Mouse (Mus musculus): ENCODE results near the gene Clk3. TPM values are rescaled to one million over a fixed set of nuclear protein-coding genes. Genes with fewer than 3 reads are reported as not detected.

Clk3 gene
- total RNA-seq (2021): 10 to 100 TPM; 36.1 to 45.2 TPM
- long read RNA-seq, experiment 1, transcript Clk3-201 (13 exons, 2,496 nt): major isoform, 16 of 59 reads
- long read RNA-seq, experiment 1, partial matches to known transcripts: 10 of 59 reads
- long read RNA-seq, experiment 1, other reads (novel, unspliced or antisense): 33 of 59 reads
- long read RNA-seq, experiment 2, transcript Clk3-201 (13 exons, 2,496 nt): major isoform, 24 of 64 reads
- long read RNA-seq, experiment 2, partial matches to known transcripts: 10 of 64 reads
- long read RNA-seq, experiment 2, other reads (novel, unspliced or antisense): 30 of 64 reads

DNA sequence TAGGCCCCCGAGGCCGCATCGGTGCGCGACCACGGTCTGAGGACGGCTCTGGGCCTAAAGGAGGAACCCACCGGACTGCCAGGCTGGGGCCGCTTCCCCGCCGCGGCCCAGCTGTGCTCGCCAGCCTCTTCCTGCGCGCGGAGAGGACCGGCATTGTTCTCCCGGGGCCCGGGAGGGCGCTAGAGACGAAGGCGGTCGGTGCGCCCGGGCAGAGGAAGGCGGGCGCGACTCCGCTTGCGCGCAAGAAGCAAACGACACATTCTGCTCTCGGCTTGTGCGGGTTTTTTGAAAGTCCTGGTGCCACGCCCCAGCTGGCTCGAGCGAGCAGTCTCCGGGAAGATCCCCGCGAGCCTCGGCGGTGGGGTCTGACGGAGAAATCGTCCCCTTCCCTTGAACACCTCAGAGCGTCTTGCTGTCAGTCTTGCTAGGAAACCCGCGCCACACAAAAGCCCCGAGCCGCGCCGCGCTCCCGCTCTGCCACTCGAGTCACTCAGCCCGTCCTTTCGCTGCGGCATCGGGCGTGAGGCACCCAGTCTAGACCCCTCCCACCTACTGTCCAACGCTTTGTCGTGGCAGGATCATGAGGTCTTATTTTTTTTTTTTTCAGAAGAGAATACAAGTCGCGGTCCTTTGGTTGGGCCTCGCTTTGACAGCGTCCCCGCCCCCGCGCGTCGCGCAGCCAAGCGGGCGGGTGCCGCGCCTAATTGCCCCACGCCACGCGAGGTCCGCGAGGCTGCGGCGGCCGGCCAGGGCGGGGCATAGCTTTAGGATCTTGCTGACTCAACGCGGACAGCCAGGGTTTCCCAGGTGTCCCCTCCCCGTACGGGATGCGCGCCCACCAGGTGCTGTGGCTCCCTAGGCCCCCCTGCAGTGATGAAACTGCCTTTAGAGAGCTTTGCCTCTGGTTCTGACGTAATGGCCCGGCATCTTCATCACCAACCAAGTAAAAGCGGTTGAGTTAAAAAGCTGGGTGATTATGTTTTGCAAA, at the start of gene Clk3:
Gene Clk3, minus strand, starts transcription at position 497 of the 988 bp plus-strand sequence.
- peak; percentile 75 for DNase-seq (ENCODE audit: low spot score)

DNA sequence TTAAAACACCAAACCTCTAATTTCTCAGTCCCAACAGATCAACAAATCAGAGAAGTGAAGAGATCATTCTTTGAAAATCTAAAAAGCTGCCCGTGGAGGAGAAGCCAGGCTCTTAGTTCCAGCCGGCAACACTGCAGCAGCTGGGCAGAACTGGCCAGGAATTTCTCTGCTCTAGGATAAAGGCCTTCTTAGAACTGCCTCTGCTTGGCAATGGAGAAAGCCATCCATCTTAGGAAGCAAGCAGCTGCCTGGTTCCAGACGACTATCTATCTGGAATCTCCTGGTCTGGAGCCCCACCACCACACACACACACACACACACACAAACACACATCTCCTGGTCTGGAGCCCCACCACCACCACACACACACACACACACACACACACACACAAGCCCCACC, 49.2 kb upstream of the Clk3 start:
- no peak for DNase-seq (ENCODE audit: low spot score)

- DNase-seq (ENCODE audit: low spot score): no peak
These were observed 48.4 kb upstream of the Clk3 start for GRCm38 (mm10) chr9:57814014-57814413.

DNA sequence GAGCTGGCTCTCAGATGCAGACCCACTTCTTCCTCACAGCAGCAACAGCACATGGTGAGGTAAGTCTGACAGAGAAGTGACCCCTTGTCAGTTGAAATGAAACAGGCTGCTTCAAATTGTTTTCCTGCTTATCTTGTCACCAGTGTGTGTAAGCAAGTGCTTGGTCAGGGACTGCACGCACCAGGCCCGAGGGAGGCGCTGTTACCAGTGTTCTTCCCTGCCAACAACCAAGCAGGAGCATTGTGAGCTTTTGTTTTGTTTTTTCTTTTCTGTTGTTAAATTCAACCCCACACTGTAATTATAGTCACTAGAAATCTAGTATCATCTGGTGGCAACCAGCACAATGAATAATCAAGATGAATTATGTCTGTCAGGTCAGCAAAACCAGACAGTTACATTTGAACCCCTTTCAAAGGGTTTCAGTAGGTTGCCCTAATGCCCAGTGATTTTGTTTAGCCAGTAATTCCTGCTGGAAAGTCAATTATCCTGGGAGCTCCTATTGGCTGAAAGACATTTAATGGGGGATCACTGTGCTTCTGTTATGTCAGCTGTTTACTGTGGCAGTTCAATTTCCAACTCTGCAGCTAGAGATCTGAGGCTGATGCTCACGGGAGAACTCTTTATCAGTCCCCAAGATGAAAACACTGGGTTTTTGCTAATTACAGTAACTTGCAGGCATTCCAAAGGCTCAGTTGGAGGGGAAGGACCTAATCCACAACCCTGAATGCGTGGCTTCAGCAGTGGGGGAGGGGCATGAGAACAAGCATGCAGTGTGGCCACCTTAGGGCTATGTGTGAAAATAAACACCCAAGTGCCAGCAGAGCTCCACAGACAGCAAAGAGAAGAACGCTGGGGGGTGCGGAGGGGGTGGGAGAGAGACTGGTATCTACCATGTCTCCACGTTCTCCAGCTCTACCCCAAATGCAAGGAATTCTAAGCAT, 46.4 kb upstream of the Clk3 start:
- no peak for DNase-seq (ENCODE audit: low spot score)

- no peak for DNase-seq (ENCODE audit: low spot score)
These were observed 45.0 kb upstream of the Clk3 start for GRCm38 (mm10) chr9:57810691-57811090.

GRCm38 (mm10) chr9:57808771-57809310, 43.2 kb upstream of the Clk3 start:
- no peak for DNase-seq (ENCODE audit: low spot score)

DNA sequence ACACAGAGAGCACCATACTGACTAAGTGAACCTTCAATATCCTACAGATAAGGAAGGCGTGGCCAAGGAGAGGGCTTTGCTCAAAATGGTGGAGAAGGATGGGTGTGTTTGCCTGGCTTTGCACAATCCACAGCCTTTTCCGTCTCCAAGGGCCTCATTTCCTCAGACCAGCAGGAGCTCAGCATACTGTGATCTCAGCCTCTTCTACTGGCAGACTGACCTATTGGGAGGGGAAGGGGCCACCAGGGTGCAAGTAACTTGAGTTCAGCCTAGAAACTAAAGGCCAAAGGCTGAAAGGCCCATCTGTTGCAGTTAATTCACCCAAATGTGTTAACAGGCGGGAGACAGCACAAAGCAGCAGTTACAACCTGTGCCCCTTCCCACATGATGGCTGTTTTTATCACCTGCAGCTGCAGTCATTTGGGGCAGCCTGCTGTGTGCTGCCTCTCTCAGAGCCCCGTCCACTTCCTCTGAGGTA, 41.6 kb upstream of the Clk3 start:
- DNase-seq (ENCODE audit: low spot score): no peak

DNA sequence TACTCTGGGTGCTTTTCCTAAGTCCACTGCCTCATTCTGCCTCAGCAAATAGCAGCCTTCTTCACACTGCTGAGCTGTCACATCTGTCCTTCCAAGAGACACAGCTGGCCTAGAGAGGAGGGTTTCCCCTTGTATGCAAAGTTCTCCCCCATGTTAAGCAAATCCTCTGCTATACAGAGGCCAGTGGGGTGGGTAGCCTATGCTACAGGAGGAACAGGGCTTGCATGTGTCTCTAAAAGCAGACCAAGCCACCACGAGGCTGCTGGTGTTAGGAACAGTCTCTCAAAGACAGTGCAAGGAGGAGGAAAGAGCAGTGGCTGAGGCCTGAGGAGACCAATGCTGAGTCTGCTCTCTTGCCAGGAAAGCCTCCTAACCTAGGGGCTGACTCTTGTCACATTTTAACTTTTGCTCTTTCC, 40.4 kb upstream of the Clk3 start:
- no peak for DNase-seq (ENCODE audit: low spot score)

DNA sequence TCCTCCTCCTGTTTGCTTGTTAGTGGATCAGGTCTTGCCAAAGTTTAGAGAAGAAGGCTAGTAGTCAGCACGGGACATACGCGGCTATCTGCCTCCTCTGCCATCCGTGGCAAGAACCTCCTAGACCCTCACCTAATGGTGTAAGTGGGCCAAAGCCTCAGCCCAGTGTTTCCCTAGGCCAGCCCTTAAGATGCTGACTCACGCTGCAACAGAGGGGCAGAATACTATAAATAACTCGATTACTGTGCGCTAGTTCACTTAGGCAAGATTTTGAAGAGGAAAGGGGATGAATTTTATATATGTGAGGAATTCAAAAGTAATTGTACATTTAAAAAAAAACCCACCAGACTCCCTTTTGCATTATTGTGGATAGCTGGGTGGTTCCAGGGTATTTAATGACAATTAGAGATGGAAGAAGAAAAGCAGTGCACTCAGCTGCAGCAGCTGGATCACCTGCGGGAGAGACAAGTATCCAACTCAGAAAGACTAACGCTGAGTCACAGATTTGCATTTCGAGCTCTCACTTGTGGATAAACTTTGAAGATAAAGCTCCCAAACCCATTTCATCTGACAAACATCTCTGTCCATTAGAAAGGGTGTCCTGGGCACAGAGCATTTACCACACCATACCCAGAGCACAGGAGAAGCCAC, 39.6 kb upstream of the Clk3 start:
- peak; percentile 9 for DNase-seq (ENCODE audit: low spot score)

DNA sequence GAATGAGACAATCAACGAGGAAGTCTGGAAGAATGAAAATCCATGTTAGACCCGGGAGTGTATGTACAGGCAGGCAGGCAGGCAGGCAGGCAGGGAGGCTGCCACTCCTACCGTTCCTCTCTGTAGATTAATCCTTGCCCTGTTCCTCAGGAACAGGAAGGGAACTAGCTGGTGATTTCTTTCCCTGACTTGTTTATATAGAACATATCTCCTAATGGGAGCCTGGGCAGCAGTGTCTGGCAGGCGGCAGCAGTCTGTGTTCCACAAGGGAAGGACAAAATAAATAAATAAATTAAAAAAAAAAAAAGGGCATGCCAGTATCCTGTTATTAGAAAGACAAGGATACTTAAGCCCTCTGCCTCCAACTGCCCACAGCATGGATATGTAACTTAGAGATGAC, 38.2 kb upstream of the Clk3 start:
- DNase-seq (ENCODE audit: low spot score): no peak

DNA sequence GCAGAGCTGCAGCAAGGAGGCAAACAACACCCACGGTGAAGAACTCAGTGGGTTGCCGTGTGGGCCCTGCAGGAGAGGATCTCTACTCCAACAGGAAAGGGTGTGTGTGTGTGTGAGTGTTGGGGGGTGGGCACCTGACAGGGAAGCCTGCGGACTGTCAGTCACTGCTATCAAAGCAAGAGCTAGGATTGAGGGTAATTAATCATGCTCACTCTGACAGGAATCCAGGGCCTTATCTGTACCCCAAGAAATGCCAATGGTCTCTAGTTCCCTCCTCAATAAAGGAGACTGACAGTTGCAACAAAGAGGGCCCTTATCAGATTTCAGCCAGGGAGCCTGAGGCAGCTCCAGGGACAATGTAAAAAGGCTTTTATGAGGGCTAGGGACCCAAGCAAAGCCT, 37.4 kb upstream of the Clk3 start:
- no peak for DNase-seq (ENCODE audit: low spot score)

DNA sequence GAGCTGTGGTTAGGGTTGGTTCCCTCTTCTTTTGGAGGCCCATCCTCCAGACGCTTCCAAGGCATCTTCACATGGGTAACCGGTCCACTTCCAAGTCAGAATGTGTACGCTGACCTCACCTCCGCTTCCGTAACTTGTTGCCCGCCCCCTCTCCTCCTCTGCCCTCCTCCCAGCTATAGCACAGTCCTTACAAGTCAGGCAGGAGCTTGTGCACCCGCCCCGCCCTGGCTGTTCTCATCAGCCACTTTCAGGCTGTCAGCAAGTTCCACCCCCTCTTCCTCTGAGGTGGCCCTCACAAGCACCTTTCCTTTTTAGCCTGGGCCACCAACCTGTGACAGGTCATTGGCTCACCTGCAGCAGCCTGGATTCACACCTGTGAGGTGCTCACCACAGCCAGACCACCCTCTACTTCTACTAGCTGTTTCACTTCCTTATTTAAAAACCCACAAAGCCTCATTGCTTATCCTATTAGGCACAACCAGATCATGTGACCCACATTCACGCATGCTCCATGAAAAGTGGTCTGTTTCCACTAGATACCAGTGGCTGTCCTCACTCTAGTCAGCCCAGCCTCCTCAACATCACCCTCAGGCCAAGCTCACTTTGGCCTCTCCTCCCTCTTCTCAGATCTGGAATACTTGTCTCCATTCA, 34.8 kb upstream of the Clk3 start:
- no peak for DNase-seq (ENCODE audit: low spot score)

- DNase-seq (ENCODE audit: low spot score): peak; percentile 16
These were observed 33.1 kb upstream of the Clk3 start for GRCm38 (mm10) chr9:57798725-57799253.

- DNase-seq (ENCODE audit: low spot score): no peak
These were observed 31.8 kb upstream of the Clk3 start for GRCm38 (mm10) chr9:57797456-57797855.

- DNase-seq (ENCODE audit: low spot score): no peak
These were observed 24.1 kb upstream of the Clk3 start for GRCm38 (mm10) chr9:57789733-57790132.

- no peak for DNase-seq (ENCODE audit: low spot score)
These were observed 17.0 kb upstream of the Clk3 start for GRCm38 (mm10) chr9:57782656-57783055.

- DNase-seq (ENCODE audit: low spot score): no peak
These were observed 10.1 kb upstream of the Clk3 start for GRCm38 (mm10) chr9:57775736-57776135.

DNA sequence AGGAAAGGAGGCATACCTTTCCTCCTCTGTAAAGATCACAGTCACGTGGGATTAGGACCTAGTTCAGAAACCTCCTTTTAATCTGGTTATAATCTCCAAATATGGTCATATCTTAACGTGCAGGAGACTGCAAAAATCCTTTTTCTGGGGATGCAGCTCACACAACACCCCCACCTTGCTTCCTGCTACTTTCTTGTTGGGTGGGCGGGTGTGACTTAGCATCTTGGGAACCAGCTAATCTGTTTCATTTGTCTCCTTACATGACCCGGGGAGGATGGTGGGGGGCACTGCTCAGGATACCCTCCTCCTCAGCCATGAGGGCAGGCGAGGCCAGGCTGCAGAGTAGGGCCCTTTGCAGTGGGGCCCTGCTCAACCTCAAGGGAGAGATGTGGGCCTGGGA, 9.4 kb upstream of the Clk3 start:
- no peak for DNase-seq (ENCODE audit: low spot score)

GRCm38 (mm10) chr9:57774168-57774567, 8.5 kb upstream of the Clk3 start:
- DNase-seq (ENCODE audit: low spot score): no peak

DNA sequence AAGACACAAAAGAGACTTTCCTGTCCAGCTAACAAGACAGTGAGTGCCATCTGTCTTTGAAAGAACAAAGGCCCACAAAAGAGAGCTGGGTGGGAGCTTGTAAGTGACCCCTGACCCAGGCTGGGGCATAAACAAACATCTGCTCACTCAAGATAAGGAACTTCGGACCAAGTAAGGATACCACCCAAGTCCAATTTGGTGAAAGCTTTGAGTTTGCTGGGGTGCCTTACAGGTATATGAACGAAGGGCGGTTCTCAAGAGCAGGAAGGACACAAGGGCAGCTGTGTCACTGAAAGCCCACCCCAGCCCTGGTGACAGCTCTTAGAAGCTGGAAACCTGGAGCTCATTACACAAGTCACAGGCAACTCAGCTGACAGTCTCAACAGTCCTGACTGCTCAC, 8.1 kb upstream of the Clk3 start:
- no peak for DNase-seq (ENCODE audit: low spot score)
